Mouse (Mus musculus) spleen, postnatal 14 days (tissue): ENCODE results near the gene Ptrh2.

Experiments
- DNase-seq, 2 experiments: peaks; one replicate each; pipeline ENCODE4 v3.0.0; 2021 to 2022; ENCODE audit warnings: low spot score in 2 of 2

Ptrh2 gene

GRCm38 (mm10) chr11:86683395-86684125 is at the start of gene Ptrh2, which contains the start of gene Vmp1:
Gene Ptrh2, plus strand, starts transcription at chr11:86683985.
Gene Vmp1, minus strand, starts transcription at chr11:86683836.
- peak; percentile 78 to 87 for DNase-seq

DNA sequence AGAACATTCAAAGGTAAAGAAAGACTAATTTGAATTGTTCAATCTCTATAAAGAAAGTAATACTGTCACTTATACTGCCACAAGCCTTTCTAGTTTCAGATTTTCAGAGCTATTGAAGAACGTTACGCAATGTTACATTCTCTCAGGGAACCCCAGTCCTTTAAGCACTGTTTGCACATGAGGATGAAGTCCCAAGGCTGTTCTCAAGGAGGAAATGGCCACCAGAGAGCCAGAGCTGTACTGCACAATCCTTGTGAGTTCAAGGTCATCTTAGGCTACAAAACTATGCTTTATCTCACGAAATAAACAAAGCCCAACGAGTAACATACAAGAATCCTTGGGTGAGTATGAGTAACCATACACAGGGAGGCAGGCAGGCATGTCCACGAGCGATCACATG is 49.4 kb upstream of the Ptrh2 start:
- DNase-seq = no peak

GRCm38 (mm10) chr11:86637697-86638096 is 46.1 kb upstream of the Ptrh2 start:
- no peak for DNase-seq

DNA sequence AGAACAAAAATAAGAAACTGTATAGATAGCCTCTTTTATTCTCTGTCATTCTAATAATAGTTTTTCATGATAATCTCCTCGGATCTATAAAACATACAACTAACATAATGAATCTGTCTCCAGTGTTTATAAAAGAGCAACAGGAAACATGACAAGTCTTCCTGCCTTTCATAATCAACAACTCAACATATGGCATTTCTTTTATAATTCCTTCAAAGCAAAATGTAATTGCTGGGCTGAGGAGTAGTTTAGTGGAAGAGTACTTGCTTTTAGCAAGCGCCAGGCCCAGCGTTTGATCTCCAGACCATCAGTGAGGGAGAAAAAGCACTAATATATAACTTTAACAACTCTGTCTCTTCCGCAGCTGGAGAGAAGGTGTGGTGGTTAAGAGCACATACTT is 42.1 kb upstream of the Ptrh2 start:
- DNase-seq = no peak

DNA sequence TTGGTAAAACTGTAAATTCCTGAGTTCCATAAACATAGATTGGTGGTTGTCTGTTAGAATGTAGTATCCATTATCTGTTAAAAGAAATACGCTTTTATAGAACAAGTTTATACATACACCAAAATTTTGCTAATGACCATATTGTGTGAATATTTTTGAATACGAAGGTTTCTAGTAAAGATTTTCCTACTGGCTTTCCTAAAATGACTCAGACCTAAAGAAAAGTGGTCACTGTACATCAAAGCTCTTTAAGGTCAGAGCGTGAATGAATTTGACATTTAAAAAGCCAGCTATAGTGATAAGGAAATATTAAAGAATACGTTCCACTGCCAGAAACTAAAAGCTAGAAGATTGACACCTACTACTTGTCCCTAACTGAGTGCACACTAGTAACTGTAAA is 39.2 kb upstream of the Ptrh2 start:
- DNase-seq = no peak

DNA sequence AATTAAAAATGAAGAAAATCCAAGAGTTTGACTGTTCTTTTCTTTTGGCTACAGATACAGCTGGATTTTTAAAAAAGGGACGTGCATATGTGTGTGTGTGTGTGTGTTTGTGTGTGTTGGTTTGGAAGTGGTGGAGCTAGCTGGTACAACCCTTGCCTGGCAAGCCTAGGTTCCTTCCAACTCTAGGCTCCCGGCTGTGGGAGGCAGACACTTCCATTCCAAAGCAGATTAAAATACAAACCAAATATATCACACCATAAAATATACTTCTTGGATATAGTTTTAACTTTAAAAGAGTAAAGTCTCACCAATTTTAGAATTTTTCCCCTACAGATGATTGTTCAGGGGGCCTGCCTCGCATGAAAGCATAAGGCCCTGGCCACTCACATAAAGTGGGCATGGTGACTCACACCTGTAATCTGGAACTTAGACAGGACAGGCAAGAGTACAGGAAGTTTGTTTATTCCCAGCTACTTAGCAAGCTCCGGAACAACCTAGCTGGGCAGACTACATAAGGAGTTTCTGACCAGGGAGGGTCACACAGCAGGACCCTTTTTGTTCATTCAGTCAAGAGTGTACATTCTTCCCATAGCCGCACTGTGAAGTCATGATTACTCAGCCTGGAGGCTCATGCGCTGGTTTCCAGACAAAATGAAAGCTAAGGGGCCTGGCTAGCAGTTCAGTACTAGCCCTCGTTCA is 37.5 kb upstream of the Ptrh2 start:
- DNase-seq = no peak

GRCm38 (mm10) chr11:86646885-86647459 is 36.8 kb upstream of the Ptrh2 start:
- no peak for DNase-seq

DNA sequence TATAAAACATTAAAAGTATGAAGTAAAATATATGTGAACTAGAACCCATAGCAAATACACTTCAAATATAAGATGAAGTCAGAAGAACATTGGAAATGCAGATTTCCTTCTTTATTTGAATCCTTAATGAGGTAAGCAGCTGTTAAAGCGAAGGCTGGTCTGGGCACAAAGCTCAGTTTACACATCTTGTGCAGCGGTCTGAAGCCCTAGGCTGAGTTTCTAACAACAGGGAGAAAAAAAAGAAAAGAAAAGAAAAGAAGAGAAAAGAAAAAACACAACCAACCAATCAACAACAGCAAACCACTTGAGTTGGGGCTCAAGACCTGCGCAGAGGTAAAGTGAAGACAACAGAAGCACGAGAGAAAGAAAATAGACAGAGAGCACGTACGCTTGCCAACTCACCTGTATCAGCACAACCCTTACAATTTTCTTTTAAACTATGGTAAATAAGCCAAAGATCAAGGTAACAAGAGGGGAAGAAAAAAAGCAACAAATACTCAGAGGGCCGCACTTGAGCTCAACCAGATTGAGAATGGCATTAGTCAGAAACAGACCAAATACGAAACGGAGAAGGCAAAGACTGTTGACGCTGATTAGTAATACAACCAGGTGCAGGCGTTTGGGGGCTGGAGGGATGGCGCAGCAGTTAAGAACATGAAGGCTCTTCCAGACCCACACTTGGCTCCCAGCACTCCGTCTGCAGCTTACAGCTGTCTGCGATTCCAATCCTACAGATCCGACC is 35.9 kb upstream of the Ptrh2 start:
- no peak for DNase-seq

DNA sequence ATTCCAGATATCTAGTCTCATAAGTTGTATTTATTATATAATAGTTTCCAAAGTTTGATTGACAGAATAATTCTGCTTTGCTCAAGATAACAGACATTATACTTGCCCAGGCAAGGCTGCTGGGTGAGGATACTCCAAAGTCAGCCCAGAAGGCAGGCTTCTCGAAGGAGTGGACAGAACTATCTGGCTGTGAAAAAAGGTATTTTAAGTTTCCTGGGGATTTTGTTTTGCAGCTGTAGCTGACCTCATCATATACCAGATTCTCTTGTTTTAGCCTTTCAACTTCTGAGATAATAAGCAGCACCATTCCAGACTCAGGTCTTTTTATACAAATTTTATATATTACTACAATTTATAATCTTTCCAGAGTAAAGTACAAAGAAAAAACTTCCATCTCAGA is 34.2 kb upstream of the Ptrh2 start:
- no peak for DNase-seq

GRCm38 (mm10) chr11:86650676-86651075 is 33.1 kb upstream of the Ptrh2 start:
- no peak for DNase-seq

DNA sequence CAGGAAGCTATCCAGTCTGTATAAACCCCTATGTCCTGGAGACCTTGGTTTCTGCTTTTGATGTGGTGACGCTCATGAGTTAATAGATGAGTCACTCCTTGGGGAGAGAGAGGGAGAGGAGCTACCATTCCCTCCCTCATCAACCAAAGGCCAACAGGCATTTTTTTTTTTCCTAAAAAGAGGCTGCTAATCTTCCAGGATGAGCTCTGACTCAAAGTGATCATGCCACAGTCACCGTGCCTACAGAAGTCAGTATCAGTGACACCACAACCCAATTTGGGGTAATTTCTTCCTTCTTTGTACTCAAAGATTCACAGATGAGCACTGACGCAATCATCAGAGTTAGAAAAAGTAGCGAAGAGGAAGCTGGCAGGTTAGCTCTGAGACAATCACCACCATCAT is 31.2 kb upstream of the Ptrh2 start:
- no peak for DNase-seq

DNA sequence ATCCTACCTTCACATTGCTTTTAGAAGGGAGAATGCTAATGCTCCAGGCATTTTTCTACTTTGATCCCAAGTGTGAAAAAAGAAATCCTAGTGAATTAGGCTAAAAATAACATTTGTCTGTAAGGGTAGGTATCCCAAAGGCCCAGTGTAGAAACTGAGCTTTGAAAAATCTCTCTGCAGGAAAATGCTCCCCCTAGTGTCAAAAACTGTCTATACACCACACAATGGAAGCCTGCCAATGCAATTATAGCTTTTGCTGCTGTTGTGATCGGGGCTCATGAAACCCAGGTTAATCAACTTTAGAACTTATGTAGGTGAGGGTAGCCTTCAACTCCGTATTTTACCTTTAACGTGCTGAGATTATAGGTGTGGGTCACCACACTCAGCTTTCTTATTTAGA is 30.3 kb upstream of the Ptrh2 start:
- DNase-seq = peak in 1 of 2 experiments; percentile 42

DNA sequence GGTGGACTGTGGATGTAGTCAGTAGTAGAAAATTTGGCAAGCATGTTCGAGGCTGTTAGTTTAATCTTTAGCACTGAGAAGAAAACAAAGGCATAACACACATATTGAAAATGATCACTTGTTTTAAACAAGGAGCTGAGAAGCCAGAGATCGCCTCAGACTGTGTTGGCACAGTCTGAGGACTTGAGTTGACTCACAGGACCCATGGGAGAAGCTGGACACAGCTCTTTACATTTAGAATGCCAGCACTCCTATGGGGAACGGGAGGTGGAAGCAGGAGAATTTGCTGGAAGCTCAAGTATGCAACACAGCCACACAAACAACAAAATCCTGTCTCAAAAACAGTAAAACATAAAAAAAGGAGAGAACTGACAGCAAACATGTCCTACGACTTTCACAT is 29.7 kb upstream of the Ptrh2 start:
- DNase-seq = no peak

GRCm38 (mm10) chr11:86655671-86656070 is 28.1 kb upstream of the Ptrh2 start:
- no peak for DNase-seq

DNA sequence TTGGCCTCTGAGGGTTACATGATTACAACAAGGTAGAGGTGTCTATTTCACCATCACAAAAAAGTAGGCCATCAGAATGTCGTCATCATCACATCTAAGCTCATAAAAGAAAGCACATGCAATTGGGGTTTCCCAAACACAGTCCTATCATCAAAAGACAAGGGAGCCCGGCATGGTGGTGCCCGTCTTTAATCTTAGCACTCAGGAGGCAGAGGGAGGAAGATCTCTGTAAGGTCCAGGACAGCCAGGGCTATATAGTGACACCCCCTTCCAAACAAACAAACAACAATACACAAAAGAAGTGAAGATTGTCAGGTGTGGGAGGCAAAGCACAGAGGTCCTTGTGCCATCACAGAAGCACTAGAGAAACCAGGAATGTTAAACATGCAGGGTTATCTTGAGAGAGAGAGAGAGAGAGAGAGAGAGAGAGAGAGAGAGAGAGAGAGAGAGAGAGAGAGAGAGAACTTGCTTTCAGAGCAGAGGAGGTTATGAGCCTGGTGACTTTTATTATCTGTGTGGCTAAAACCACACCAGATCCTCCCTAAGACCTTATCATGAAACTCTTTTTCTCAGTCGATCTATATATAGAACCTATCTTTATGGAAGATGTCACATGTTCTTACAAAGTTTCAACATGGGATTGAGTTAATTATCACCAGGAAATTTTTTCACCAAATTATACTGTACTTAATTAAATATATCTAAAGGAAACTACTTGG is 26.8 kb upstream of the Ptrh2 start:
- no peak for DNase-seq

- DNase-seq = no peak
Measured at GRCm38 (mm10) chr11:86657863-86658262, 25.9 kb upstream of the Ptrh2 start.

DNA sequence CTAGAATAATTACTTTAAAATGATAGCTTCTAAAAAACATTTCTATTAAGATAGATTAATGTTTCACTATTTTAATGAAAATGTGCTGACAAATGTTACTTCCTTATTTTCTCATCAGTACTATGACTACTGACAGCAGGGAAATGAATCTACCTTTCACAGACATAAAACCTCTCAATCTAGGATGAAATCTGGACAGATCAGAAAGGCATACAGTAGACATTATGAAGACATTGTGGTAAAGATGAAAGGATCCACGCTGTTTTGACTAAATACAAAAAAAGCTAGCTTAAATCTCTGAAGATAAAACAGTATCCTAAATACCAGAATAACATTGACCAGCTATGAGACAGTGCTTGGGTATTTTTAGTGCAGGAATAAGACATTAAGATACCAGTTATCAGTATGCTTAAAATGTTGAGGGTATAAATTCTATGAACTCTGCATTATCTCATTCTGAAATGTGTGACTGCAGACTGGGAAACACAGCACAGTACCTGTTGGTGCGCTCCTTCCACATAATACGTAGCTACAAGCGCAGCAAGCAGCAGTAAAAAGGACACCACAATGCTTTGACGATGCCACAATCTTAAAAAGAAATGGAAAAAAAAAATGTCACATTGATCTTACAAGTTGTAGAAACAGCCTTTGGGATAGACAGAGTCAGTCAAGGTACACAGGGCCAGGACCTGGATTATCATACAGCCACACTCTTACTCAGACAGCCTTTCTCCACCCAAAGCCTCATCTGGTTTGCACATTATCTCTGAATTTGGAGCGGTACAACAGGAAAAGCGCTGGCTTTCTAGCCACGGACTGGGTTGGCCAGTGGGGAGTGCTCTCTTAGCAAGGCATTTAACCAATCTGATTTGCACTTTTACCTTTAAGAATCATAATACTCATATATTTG is 20.5 kb upstream of the Ptrh2 start:
- DNase-seq = peak in 1 of 2 experiments; percentile 9

DNA sequence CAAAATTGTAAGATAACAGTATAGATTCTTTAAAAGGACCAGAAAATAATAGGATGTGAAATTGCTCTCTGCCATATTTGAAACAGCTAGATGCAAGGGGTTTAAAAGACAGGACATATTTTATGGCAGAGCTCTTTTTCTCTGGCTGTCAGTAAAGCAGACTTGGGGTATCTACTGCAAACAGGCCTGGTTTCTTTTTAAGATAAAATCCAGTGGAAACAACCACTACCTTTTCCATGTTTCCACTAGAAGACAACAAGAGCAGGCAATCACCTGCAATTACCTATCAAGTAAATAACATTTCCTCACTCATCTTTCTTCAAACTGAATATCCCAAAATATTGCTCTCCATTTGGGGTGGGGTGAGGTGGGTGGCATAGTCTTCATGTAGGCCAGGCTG is 19.8 kb upstream of the Ptrh2 start:
- no peak for DNase-seq

- no peak for DNase-seq
Measured at GRCm38 (mm10) chr11:86664406-86664805, 19.4 kb upstream of the Ptrh2 start.

DNA sequence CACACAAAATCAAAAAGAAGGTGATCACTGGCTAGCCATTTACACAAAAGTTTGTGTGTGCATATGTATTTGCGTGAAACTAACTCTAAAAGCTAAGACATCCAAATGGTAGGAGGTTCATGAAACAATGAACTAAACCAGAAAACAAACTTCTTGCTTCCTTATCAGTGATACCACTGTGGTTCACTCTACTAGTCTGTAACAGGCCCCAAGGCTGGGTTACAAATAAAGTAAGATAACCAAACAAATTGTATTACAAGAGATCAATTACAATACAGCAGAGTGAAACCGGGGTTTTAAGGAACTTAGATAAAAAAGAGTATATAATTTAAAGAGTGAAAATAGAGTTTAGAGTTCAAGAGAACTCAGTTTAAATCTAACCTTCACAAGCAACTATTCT is 16.2 kb upstream of the Ptrh2 start:
- no peak for DNase-seq

DNA sequence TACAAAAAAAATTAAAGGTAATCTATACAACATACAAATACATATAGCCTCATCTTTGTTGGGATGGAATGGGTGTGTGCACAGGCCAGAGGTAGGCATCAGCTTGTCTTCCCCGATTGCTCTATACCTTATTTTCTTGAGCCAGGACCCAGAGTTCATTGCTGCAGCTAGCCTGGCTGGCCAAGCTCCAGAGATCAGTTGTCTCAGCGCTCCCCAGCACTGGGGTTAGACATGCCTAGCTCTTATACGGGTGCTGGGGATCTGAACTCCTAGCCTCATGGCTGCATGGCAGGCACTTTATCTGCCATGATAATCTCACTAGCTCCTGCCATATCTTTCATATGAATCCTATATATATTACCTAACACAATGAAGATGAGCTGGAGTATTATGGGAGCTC is 15.6 kb upstream of the Ptrh2 start:
- no peak for DNase-seq
